Mouse (Mus musculus) myocyte (in vitro differentiated cells): Measurements from ENCODE around the gene Camk1d.
"Not testable (repeated sequence)": the region's sequence is repeated elsewhere in the genome, so short reads cannot be mapped to it uniquely, and the experiment has no call there.

Experiments used
- CEBPB ChIP-seq: IDR thresholded peaks from 2 replicates; pipeline ENCODE4 v1.6.1; 2011; ENCODE audit warnings: mild to moderate bottlenecking, moderate library complexity; ENCODE audit not compliant: poor library complexity, insufficient read depth, severe bottlenecking
- E2F4 ChIP-seq: IDR thresholded peaks from one replicate; pipeline ENCODE4 v1.6.1; 2011; ENCODE audit warnings: mild to moderate bottlenecking, control low read depth, moderate library complexity; ENCODE audit not compliant: insufficient read depth
- MAX ChIP-seq: IDR thresholded peaks from one replicate; pipeline ENCODE4 v1.6.1; 2011; ENCODE audit warnings: low read depth, mild to moderate bottlenecking, control low read depth
- MYOD1 ChIP-seq, 3 experiments: IDR thresholded peaks; one replicate each; pipeline ENCODE4 v1.6.1; 2011; ENCODE audit warnings: control low read depth in 2 of 3, low read depth in 2 of 3, mild to moderate bottlenecking in 2 of 3, moderate library complexity in 1 of 3; ENCODE audit not compliant: insufficient read length in 2 of 3, control insufficient read depth in 1 of 3
- POLR2A ChIP-seq: IDR thresholded peaks from one replicate; pipeline ENCODE4 v1.6.1; 2011; ENCODE audit warnings: low read depth, mild to moderate bottlenecking, control low read depth, moderate library complexity; ENCODE audit not compliant: insufficient read length
- POLR2AphosphoS2 ChIP-seq: IDR thresholded peaks from one replicate; pipeline ENCODE4 v1.6.1; 2011; ENCODE audit warnings: low read depth, control low read depth; ENCODE audit not compliant: insufficient read length
- SRF ChIP-seq: IDR thresholded peaks from one replicate; pipeline ENCODE4 v1.6.1; 2011; ENCODE audit warnings: low read depth; ENCODE audit not compliant: control insufficient read depth, insufficient read length
- TCF12 ChIP-seq: IDR thresholded peaks from one replicate; pipeline ENCODE4 v1.6.1; 2011; ENCODE audit warnings: mild to moderate bottlenecking, control low read depth; ENCODE audit not compliant: poor library complexity, insufficient read depth, severe bottlenecking
- USF1 ChIP-seq: IDR thresholded peaks from one replicate; pipeline ENCODE4 v1.6.1; 2011; ENCODE audit warnings: low read depth, mild to moderate bottlenecking, control low read depth, moderate library complexity

DNA sequence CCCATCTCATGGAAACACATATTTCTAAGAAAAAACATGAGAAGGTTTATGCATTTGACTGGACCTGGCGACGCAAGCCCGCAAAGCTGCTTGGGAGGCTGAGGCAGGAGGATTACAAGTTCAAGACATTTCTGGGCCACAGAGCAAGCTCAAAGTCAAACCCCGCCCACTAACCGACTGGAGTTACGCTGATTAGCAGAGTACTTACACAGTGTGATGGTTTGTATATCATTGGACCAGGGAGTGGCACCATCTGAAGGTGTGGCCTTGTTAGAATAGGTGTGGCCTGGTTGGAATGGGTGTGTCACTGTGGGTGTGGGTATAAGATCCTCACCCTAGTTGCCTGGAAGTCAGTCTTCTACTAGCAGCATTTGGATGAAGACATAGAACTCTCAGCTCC is 465.1 kb downstream of the Camk1d start:
- TF ChIP-seq MYOD1 (IDR thresholded peaks at IDR 0.05; ENCODE audit: control insufficient read depth in 1 of 3, insufficient read length in 2 of 3, low read depth in 2 of 3); POLR2A; POLR2AphosphoS2; MAX; TCF12; E2F4; CEBPB; USF1; SRF: not testable (repeated sequence)
